Mouse (Mus musculus): ENCODE results near the gene Itpr1.

GRCm38 (mm10) chr6:108493753-108494152, 280.9 kb downstream of the Itpr1 start:
- TF ChIP-seq POLR2A (IDR thresholded peaks at IDR 0.05; ENCODE audit: extremely low read depth, insufficient read depth, low read length) (no peak), CTCF (IDR thresholded peaks at IDR 0.05; ENCODE audit: low read depth, low read length) (no peak)
